Mouse (Mus musculus) brain, adult 2 months (tissue): ENCODE data around the gene Eme2.
A peak's percentile ranks its signal among the peaks of the same experiment; 100 is the strongest.

Experiments
- DNase-seq: peaks from one replicate; pipeline ENCODE4 v3.0.0; 2011; ENCODE audit warnings: low read depth, low spot score

Gene Eme2

DNA sequence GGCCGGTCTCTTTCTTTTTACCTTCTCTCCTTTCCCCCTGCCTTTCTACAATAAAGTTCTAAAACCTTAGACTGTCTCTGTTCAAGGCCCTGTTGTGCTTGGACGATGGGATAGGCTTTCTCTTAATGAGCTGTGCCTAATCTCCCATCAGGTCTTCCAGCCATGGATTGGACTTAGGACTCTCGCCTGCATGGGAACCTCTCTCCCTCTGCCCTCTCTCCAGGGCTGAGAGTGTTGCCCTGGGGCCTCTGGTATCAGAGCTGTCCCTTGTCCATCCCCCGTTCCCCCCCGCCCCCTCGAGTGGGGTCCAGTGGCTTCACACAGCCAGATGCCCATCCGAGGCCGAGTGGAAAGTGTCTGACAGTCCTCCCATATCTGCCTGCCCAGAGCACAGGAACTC, 19.9 kb downstream of the Eme2 start:
- no peak for DNase-seq

DNA sequence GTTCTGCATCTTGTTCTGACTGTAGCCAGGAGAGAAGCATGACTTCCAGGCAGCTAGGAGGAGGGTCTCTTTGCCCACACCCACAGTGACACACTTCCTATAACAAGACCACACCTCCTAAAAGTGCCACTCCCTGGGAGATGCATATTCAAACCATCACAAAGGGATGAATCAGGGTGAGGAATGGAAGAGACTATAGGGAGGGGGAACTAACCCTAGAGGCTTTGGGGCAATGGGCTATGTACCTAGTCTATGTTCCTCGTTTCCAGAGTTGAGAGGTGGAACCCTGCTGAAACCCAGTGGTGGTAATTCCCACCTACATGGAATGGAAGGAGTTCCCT, 20.5 kb downstream of the Eme2 start:
- DNase-seq = no peak

DNA sequence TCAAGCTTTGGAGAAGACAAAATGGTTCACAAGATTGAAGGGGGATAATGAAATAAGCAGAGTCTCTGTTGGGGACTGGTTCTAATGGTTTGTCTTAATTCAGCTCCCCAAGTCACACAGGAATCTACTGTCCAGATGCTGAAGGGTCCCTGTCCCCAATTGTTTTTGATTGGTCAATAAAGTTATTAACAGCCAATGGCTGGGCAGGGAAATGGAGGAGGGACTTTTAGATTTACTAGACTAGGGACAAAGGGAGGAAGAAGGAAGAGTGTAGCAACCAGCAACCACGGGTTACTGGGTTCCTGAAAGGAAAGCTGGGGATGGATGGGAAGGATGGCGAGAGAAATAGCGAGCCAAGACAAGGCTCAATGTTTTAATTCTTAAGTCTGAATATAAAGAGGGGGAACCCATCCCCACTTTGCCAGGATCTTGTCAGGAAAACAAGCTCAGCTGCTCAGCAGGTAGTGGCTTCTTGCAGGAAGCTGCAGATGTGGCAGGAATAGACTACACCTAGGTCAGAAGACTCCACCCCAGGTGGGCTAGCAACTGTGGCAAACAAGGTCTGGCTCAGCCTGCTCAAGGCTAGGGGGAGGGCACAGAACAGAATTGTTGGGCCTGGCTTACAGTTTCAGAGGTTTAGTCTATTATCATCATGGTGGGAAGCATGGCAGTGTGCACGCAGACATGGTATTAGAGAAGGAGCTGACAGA, 21.0 kb downstream of the Eme2 start:
- DNase-seq = no peak

DNA sequence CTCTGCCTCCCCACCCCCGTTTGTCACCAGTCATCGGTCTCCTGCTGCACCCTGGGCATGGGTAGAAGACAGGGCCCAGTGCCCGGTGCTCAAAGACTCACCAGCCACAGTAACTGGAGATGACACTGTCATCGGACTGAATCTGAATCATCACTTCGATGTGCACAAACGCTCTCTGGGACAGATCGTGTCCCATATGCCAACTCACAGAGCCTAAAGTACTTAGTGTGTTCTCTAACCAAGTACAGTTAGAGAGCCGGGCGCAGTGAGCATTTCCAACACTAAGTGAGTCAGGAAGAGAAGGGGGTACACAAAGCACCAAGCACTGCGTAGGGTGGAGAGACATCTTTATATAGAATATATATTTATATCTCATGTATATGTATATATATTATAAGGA, 27.0 kb downstream of the Eme2 start:
- DNase-seq = peak; percentile 81

DNA sequence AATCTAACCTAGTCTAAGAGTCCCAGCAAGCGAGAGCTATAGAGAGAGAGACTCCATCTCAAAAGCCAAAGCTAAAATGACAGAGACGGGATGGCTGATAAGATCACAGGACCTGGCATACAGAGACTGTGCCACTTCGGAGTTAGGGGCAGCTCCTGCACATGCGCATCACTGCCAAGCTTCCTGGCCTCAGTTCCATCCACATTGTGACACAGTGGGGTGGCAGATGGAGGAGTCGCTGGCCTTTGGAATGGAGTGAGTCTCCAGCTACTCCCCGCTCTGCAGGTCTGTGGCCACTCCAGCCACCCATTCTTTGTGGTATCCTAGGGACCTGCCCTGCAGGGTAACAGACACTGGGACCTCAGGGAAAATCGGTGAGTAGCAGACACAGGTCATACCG, 29.1 kb downstream of the Eme2 start, which contains the start of gene Igfals:
TSS of gene Igfals (plus strand) at position 222 of the 400 bp plus-strand sequence.
- DNase-seq = peak; percentile 89

DNA sequence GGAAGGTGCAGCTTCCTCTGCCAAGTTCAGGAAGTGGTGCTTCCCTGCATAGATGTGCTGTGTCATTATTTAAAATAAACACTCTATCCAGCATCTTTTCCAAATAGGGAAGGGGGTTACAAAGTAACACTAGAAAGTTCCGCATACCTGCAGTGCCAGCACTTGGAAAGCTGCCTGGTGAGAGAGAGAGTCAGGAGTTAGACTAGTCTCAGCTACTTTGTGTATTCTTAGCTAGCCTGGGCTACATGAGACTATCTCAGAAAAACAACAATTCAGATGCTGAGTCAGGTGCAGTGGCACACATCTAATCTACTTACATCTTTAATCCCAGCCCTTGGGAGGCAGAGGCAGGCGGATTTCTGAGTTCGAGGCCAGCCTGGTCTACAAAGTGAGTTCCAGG, 33.1 kb downstream of the Eme2 start:
- no peak for DNase-seq

DNA sequence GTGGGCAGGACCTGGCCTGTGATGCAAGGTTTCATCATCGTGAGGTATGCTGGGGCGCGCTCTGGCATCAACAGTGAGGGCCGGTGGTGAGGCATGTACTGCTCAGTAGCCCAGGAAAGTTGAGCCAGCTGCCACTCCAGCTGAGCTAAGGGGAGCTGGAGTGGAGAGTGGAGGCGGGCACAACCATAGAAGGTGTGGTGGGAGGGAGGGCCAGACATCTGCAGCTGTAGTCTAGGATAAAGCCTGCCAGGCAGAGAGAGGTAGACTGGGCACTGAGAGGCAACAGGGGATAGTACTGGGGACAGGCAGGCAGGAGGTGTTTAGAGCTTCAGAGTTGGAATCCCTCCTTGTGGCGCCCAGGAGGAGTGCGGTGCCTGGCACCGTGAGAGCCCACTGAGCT, 34.8 kb downstream of the Eme2 start:
- DNase-seq = no peak

DNA sequence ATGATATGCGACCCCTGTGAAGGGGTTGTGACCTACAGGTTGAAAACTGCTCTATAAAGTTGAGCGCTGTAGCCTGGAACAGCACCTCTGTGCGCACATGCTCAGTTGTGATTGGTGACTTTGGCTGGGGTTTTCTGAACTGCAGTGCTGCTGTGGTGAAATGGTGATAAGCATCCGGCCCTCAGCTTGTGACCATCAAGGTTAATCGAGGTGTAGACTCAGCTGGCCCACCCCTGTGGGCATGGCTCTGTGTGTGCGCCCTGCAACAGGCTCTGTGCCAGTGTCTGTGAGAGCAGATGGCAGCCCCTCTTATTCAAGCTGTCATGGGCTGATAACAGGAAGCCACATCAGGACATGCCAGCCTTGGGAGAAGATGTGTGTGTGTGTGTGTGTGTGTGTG, 35.9 kb downstream of the Eme2 start:
- DNase-seq = peak; percentile 38

DNA sequence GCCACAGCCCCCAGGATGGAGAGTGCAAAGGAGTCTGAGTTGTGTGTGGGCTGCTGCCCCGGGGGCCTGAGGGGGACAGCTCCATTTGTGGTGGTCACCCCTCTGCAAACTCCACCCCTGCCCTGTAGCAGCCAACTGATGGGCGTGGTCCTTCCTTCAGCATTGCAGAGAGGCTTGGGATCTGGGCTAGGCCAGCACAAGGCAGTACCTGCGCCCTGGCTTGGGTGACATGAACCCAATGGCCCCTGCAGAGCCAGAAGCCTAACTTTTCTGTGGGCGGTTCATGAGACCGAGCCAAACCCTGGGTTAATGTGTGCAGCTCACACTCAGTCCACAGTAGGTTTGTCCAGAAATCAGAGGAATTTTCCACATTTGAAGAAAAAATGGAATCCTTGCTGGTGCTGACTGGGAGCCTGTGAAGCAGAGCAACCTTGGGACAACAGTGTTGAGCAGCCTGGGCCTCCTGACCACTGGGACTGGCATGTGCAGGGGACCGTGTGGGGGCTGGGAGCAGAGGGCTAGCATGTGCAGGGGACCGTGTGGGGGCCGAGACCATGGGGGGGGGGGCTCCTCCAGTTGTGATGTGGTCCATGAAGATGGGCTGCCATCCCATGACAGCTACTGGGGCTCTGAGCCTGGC, 36.9 kb downstream of the Eme2 start:
- no peak for DNase-seq

DNA sequence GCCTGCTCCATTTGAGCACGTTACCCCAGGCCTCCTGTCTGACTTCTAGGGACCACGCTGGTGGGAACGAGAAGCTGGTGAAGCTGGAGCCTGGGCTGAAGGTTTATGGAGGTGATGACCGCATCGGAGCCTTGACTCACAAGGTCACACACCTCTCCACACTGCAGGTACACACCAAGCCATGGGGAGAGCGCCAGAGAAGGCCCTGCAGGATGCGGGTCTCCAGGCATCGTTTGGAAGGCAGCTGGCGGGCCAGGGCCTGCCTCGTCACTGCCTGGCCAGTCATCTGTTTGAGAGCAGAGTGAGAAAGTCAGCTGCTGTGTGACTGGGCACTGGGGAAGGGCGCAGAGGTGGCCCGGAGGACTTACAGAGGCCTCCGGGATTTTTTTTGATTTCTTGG, 38.3 kb downstream of the Eme2 start:
- DNase-seq = no peak

DNA sequence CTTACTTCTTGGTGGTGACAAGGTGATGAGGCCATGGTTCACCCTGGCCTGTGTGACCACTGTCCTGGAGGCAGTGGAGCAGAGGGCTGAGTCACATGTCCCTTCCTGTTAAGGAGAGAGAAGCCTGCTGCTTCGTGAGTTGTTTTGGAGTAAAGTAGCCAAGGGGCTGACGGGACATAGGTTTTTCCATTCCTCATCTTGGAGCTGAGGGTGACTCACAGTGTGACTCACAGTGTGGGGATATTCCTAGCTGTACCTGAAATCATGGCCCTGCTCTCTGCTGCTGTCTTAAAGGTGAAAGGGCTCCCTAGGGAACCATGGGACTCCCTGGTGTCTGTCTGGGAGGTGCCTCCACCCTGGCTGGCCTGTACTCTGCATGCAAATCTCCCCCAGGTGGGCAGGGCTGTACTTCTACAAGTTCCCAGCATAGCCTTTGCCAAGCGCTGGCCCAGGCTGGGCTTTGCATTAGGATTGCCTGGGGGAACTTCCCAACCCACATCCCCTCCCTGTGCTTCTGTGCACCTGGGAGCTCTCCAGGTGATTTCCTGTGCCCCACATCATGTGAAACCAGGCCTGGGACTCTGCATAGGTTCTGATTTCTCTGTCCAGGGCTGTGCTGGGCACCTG, 38.9 kb downstream of the Eme2 start:
- peak; percentile 73 for DNase-seq

DNA sequence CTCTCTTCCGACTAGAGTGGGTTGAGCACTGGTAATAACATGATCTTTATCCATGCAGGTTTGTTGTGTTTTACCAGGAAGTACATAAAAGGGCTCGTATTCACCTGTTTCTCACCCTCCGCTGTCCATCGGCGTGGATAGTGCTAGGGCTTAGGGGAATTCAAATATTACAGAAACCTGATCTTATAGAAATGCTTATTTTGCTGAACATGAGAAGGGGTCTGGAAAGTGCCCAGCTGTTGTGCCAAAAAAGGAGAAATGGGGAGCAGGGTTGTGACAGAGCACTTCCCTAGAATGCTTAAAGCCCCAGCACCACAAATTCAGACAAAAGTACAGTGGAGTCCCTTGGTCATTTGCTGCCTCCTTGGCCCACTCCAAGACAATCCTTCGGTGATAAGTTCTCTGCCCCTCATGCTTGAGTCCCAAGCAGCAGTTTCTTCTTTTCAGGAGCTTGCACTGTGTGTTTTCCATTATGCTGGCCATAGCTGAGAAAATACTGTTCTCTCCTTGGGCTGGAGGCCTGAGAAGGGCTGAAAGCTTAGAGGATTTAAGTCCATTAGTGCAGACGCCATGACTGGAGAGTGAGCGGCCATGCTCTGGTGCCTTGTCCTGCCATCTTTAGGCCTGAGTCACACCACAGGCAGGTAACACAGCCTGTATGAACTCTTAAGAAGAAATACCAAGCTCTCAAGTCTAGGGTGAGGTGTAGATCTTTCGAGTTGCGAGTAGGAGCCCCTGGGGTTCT, 43.3 kb downstream of the Eme2 start:
- DNase-seq = no peak

DNA sequence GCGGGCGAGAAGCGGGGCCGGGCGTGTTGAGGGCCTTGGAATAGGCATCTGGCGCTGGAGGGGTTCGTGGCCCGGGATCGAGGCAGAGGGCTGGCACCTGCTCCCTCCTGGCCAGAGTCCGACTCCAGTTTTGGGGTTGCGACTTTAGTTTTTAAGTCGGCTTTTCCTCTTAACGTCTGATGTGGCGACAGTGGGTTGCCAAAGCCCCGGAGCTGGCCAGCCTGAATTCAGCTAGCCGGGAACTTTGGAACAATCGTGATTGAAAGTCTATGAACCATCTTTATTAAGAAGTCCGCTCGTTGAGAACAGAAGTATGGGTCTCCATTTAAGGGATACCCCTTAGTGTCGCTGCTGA, 44.1 kb downstream of the Eme2 start:
- DNase-seq = no peak

DNA sequence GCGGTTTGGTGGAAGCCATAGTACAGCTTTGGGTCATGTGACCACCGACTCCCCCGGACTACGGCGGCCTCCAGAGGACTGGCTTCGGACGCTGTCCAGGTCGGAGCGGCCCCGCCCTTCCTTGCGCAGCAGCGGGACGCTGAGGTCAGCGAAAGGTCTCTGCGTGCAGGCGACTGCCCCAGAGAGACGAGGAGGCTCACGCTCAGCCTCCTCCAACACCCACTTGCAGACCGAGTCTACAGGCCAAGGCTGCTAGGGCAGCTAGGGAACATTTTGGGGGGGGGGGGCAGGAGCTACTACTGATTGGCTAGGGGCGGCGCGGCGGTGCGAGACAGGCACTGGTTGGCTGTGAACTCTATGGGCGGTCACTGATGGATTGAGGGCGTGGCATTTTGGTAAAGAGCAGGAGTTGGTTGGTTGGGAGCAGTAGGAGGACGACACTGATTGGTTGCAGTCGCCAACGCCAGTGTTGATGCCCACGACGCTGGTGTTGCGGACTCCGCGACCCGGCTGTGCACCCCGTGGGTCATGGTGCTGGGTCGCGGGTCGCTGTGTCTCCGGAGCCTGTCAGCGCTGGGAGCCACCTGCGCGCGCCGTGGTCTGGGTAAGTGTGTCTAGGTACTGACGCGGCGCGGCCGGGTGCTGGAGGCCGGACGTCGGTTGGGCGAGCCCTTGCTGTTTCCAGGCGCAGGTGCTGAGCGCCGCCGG, 44.7 kb downstream of the Eme2 start, which contains the start of gene Fahd1:
TSS of gene Fahd1 (minus strand) at position 300 of the 708 bp plus-strand sequence.
- peak; percentile 99 for DNase-seq

DNA sequence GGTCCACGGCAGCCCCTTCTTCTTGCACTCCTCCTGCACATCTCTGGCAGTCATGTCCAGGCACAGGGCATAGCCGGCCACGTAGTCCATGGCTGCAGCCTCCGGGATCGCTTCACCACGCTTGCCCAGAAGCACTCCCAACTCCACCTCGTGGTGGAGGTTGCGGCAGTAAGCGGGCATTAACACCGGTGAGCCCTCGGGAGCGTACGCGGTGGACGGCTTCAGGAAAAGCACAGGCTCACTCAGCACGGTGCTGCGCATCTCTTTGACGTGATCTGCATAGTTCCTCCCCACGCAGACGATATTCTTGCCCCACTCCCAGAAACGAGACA, 45.2 kb downstream of the Eme2 start:
- no peak for DNase-seq

DNA sequence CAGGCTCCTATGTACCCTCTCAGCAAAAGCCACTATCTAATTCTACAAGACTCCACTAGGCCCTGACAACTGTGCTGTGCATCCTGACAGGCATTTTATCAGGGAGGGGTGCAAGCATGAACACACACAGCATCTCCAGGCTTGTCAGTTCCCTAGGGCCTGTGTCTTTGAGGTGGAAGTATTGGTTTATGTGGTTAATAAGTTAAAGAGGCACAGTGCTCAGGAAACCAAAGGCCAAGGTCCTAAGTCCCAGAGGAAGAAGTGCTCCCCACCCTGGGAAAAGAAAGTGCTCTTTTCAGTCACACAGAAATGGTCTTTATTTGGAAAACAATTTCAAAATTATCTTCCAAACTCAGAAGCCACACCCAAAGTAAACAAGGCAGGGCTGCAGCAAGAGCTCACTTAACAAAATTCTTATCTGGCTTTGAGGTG, 46.3 kb downstream of the Eme2 start:
- no peak for DNase-seq

DNA sequence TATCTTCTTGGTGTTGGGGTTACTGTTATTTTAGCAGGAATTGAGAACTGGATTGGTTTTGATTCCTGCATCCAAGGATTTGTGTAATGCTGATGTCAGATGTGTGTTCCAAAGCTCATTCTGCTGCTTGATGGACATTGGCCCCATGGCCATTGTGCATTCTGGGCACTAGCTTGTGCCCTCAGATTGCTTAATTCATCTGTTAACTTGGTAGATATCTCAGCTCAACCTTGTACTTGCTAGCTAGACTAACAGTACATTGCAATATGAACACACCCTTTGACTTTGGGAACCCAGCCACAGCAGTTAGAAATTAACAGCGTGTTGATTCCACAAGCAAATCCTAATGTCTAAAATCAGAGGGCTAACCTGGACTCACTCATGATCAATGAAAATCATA, 47.5 kb downstream of the Eme2 start:
- DNase-seq = no peak

DNA sequence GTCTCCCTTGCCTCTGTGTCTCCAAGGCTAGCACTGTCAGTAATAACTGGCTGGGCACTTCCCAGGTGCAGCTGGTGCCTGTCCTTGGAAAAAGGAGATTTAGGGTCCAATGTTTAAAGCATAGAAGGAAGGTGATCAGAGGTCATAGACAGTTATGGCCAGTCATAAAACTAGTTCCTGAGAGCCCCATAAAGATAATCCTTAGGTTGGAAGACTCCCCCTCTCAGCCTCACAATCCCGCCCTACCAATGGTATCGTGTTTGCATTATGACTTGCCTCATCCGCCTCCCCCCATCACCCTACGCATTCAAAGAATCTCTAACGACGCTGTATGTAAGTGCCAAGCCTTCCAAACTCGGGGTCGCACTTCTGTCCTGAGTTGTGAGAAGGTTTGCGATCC, 50.4 kb downstream of the Eme2 start:
- DNase-seq = no peak

DNA sequence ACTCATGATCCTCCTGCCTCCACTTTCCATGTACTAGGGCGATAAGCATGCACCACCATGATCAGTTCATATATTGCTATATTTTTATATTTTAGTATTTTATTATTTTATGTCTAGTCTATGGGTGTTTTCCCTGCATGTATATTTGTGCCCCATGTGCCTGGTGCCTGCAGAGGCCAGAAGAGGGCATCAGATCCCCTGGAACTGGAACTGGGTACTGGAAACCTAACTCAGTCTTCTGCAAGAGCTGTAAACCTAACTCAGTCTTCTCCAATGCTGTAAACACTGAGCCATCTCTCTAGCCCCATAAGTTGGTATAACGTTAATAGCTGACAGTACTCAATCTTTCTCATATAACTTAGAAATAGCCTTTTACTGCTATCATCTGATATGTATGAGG, 52.3 kb downstream of the Eme2 start:
- DNase-seq = no peak

DNA sequence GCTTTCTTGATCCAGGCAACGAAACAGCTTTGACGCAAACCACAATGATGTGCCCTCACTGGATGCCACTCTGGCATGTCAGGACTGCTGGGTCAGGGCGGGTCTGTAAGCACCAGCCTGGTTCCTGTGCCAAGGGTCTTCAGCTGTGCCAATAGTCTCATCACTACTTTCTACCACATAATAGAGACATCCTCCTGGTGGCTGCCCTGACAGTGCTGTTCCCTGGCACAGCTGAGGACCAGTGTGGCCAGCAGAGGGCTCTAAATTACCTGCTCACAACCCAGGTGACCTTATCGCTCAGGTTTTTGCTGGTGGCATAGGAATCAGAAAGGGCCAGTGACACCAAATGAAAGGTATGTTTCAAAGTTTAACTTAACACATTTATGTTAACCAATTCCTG, 53.8 kb downstream of the Eme2 start:
- peak; percentile 35 for DNase-seq

DNA sequence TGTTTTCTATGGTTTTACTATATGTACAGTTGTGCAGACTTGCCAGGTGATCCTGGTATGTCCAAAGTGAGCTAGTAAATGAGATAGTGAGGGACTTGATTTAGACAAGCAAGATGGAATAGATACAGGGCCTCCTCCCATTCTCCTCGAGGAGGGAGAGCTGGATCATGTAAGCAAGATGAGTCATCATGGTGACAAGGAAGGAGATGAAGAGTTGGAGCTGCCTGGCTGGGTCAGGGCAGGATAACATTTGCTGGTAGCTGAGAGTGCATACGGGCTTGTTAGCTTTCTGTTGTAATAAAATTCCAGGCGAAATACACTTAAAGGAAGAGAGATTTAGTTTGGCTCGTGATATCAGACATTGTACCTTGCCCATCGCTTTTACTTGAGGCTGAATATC, 54.5 kb downstream of the Eme2 start:
- peak; percentile 45 for DNase-seq

DNA sequence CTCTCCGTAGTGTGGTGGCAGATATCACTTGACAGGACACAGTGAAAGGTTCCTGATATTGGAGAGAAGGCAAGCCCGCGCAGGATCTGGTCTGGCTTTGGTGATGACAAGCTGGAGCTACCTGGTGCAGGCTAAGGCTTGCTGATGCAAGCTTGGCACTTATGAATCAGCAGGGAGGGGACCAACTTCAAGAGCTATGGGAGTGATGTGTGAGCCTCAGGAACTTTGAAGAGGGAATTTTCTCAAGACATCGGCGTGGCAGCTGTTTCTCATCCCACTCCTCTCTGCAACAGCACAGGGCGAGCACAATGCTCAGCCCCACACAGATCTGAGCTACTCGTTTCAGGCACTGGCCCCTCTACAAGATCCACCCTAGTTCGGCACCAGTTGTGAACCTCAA, 55.0 kb downstream of the Eme2 start, which contains the start of gene Hagh:
TSS of gene Hagh (plus strand) at position 302 of the 400 bp plus-strand sequence.
- DNase-seq = peak; percentile 67
